Mouse (Mus musculus) kidney, postnatal 4 days (tissue): ENCODE data around the gene Tns3.
A peak's percentile ranks its signal among the peaks of the same experiment; 100 is the strongest.

Experiments
- DNase-seq, 2 experiments: peaks; one replicate each; pipeline ENCODE4 v3.0.0; 2021; ENCODE audit warnings: mixed read lengths in 2 of 2

Tns3 gene

DNA sequence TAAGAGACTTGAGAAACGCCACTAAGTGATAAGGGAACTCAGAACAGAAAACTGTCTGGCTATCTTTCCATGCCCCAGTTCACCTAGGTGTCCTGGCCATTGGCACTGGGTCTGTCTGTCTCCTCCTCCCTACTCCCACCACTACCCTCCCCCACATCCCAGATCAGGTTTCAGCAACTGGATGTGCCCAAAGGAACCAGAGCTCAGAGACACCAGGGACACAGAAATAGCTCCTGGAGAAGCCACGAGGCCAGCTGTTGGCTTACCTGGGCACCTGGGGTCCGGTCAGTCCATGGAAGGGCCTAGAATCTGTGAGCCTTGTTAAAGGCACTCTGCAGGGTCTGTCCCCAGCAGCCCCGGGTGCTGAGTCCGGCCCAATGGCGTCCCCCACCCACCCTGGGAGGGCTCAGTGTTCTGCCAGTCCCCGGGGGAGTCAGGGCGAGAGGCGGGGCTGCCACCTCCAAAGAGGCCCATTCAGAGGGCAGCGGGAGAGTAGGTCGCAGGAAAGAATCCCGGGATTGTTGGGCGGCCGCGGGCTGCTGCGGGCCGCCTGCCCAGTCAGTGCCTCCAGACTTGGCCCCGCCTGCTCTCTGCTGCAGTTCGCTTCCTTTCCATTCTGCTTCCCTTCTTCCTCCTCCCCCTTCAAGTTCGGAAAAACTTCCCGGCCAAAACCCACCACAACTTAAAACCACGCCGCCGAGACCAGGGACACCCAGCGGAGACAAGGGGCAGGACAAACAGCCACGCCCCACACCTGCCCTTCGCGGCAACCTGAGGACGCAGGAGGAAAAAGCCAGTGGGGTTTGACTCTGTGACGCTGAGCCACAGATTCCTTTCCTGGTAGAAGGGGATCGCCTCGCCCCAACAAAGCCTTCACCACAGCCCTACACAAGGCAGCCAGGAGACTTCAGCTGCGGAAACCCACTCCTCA lies 195.9 kb downstream of the Tns3 start:
- peak; percentile 80 to 88 for DNase-seq

DNA sequence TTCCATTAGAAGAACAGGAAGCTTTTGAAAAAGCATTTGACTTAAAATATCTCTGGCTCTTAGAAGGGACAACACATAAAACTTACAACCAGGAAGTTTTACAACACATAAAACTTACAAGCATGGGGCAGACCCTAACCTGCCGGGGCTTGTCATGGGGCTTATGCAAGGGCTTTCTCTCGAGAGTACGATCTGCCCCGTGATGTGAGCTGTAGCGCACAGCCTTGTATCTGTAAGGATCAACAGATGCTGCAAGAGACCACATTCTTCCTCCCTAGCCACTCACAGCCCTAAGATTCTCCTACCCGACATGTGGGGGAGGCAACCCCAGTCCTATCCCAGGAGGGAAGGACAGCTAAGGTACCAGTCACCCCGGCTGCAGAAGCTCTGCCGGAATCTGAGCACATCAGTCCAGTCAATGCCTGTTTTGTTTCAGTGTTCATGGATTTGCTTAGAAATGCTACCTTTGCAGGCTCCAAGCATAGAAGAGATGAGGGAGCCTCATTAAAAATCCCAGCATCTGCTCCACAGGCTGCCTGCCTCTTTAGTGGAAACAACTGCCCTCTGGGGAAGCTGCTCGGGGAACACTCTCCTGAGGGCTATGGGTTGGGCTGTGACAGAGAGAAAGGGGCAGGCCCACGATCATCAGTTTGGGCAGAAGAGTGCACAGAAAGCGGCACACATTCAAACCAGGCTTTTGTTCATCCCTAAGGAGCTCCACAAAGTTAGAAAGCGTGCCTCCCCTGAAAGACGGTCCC lies 196.8 kb downstream of the Tns3 start:
- peak; percentile 37 to 58 for DNase-seq

DNA sequence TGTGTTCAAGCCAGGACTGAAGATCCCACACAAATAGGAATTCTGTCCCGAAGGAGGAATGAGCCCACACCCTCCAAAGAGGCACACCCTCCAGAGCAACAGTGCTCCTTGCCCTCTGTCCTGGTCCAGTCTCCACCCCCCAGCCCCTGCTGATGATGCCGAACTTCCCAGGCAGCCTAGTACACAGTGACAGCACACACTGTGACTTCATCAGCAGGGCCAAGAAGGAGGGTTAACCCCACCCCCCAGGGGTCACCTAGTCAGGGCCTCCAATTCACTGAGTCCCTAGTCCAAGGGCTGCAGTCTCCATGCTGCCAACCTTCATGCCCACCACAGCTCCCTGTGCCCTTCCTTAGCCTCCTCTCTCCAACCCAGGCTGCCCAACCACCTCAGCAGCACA lies 200.5 kb downstream of the Tns3 start:
- DNase-seq, result no peak

DNA sequence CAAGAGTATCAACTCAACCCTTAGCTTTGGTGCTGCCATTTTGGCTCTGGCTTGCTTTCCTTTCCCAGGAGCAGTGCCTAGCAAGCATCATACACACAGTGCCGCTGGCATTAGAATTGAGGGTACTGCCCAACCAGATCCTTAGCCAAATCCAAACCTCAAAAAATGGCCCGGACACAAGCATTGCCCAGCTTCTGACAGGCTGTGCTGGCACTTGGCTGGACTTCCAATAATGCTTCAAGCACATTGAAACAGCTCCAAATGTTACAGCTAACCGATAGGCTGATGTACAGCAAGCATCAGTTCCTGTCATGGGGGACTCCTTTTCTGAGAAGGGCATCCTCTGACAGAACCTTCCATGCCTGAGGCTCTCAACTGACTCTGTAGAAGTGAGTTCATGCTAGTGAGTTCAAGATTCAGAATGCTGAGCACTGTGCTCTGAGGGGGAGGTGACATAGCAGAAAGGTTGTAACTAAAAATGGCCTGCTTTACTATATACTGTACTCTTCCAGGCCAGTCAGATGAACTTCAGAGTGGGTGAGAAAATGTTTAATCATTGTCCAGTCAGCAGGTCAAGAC lies 201.4 kb downstream of the Tns3 start:
- DNase-seq, result no peak

DNA sequence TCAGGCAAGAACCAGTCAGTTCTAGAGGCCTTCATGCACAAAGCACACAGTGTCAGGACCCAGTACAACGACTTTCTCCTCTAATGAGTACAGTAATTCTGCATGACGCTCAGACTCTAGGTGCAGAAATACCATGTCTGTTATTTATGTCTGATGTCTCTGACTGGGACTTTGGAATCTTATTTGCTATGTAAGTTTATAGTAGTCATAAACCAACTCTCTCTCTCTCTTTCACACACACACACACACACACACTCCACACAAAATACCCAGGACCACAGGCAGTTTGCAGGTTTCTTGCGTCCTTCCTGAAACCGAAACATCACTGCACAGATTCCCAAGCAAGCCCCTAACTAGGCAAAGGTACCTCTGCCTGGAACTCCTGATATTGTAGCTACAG lies 203.5 kb downstream of the Tns3 start:
- DNase-seq, result no peak

DNA sequence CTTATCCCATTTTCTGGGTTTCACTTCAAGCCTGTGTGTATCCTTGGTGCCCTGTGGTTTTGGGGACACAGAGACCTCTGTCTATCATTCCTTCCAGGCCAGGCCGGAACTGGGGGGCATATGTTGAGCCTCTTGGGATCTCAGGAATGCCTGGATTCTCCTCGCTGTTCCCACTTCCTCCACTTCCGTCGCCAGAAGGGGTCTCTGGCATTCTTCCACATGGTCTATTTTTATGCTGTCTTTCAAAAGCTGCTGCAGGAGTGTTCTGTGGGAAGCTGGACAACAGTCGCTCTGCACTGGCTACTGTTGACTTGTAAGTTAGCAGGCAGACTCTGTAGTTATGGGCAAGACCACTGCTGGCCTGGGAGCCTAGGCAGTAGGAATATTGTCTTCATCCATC lies 206.4 kb downstream of the Tns3 start:
- peak; percentile 63 to 71 for DNase-seq

DNA sequence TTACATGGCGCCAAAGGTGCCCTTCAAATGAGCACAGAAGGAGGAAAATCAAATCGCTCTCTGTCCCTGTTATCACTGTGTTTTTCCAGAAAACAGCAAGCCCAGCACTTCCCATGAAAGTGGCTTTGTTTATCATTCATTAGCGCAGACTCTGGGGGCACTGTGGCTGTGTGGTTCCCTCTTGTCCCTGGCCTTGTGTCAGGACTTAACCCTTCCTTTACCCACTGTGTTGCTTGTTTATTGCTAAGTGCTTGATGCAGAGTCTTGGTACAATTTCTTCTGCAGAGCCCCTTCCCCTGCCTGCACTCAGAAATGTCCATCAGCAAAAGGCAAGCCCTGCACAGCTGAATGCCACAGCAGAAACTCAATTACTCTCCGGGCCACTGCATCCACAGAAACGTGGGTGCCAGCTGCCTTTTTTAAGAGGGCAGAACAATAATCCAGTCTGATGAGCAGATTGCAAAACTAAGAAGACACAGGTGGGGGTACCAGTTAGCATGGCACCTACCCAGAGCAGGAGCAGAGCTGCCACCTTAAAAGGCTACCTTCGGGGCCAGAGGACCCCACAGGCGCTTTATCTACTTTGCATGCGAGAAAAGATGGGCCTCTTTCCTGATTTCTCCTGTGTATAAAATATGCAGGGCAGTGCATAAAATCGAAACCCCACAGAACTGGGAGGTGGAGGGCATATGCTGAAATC lies 207.6 kb downstream of the Tns3 start:
- DNase-seq, result peak in 1 of 2 experiments; percentile 29

DNA sequence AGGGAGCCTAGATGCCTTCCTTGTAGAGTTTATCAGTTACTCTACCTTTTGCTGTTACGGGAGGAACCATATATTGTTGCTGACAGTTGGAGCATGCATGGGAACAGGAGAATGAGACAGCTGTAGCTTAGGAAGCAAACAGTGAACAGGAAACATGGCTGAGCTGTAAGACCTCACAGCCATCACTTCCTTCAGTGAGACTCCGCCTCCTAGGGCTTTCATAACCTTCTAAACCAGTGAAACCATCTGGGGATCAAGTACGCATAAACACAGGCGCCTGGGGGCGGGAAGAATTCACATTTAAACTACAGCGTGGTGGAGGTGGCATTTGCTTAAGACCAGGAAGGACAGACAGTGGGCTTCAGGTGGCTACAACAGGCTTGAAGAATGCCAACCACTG lies 208.7 kb downstream of the Tns3 start:
- DNase-seq, result no peak

DNA sequence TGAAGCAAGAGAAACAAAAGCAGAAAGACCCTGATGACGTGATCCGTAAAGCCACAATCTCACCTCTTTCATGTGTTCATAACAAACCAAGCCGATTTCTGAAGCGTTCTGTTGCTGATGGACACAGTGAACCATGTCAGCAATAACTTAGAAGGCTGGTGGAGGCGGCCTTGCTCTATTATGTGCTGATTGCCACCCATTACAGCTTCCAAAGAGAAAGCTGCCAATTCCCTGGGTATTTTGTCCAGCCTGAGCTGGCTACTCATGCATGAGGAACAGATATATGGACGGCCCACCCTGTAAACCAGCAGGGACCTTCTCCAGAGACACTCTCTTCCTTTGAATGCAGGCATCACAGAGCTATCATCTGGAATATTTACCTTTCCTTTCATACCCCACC lies 211.1 kb downstream of the Tns3 start:
- DNase-seq, result peak in 1 of 2 experiments; percentile 32

DNA sequence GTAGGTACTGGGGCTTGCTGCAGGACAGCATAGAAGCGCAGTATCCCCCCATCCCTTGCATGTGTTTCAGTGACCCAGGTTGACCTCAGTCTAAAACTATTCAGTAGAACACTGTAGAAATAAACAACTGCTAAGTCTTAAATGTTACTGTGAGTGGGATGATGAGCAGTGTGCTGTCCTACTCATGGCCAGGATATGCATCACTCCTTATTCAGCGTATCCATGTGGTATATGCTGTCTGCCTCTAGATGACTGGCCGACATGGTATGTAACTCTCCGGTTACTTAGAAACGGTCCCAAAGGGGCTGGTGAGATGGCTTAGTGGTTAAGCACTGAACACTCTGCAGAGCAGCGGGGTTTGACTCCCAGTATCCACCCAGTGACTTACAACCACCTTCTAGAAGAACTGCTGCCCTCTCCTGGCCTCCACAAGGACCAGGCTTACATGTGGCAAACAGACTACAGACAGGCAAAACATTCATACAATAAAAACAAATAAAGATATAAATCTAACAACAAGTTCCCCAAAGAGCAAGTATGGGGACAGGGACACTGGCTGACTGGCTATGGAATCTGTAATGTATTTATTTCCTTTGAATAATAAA lies 212.6 kb downstream of the Tns3 start:
- no peak for DNase-seq

DNA sequence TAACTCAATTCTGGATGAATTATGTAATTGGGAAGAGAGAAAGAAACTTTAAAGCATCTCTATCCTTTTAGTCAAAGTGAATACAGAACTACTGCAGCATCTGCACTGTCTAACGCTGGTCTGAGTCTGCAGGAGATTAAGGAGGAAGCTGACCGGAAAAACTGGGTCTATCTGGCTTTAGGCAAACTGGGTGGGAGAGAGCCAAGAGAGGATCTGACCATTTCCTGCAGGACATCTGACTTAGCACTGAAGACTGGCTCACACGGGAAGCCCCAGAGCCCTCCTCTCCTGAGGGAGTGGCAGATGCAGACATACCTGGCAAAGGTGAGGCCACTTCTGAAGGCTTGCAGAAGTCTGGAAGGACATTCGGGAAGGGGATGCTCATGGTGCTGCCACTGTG lies 213.8 kb downstream of the Tns3 start:
- no peak for DNase-seq

DNA sequence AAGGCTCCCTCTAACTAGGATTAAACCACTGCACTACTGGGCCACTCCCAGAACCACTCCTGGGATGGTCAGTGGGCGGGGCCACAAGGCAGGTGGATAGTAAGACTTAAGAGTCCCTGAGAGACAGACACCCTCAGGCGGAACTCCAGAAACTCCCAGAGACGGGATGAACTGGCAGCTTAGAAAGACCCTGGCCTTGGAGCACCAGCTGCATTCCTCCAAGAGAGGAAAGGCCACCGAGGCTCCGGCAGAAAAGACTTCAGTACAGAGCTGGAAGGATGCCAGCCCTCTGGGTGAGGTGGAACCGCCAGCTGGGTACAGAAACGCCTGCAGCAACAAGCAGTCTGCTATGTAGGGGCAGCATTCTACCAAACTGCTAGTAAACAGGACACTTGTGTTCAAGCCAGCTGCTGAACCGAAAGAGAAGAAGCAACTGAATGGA lies 218.4 kb downstream of the Tns3 start:
- DNase-seq, result peak; percentile 73 to 81

DNA sequence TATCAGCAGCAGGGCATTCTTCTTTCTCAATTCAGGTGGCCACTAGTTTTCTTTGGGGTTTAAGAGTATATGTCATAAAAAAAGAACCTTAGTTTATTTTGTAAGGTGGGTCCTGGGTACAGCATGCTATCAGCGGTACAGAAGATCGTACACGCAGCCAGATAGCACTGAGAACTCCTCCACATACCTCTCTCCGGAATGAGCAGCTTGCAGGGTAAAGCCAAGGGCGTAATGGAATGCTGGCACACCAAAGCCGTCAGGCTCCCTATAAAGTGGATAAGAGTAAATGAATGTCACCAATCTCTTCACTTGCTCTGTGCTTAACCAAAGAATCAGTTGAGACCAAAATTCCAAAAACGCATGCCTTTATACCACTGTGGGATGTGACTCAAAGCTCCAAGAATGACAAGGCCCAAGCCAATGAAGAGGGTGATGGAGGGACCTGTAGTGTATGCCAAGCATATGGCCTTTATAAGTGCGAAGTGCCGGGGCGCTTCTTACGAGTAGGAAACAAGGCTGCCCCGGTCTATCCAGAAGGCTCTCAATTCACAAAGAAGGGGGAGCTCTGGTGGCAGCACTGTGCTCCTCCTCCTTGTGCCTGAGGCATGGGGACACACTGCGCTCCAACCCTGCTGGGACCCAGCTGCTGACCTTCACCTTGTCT lies 219.4 kb downstream of the Tns3 start:
- DNase-seq, result no peak

DNA sequence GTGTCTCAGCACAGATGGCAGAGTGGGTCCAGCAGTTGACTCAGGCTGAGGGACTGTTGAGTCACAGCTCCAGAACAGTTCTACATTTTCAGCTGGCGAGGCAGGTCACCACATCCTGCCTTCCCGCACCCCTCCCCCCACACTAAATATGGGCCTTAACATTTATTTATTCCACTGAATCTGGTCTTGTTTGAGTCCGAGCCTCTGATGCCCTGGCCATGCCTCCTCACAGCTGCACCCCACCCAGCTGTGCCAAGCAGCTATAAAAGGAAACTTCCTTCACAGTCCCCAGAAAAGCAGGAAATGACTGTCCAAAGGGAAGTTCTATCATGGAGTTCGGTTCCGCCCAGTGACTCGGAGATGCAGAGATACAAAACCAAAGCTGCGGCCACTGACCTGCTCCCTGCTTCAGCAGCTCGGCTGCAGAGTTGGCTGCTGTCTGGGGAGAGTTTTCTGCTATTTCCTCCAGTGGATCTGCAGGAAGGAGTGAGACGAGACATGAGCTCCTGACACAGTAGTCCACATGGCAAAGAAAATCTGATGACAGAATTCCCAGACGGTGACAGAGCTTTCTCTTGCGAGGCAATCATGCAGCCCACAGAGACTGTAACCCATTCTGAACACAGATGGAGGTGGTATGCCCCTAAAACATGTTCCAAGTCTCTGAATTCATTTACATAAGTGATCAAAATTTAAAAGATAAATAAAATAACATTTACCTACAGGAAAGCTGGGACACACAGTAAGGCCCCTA lies 220.6 kb downstream of the Tns3 start:
- DNase-seq, result peak; percentile 36 to 51

DNA sequence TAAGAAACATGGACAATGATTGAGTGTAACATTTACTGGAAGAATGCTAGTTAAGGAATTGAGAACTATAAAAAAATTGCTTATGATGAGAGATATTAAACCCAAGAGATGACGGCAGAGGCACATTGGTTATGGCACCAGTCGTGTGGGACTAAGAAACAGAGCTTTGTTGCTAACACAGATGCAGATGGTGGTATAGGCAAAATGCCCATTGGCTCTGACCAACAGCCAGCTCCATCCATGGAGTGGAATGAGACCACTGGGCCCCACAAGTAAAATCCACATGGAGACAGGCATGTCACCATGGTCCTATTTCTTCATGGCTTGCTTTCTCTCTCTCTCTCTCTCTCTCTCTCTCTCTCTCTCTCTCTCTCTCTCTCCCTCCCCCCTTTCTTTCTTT lies 223.6 kb downstream of the Tns3 start:
- DNase-seq, result no peak

DNA sequence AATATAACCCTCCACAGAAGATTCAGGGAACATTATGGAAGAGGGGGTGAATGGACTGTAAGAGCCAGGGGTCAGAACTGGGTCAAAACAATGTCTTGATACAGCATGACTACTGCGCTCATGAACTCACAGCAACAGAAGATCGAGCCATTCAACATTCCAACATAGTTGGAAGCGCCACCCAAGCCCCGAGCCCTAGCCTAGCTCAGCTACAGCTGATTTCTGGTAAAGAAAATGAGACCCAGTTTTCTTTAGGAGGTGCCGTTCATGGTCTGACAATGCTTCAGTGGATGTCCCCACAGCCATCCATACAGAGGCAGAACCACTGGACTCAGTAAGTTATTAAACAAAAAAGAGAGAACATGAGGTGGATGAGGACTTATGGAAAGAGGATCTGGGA lies 224.1 kb downstream of the Tns3 start:
- no peak for DNase-seq

DNA sequence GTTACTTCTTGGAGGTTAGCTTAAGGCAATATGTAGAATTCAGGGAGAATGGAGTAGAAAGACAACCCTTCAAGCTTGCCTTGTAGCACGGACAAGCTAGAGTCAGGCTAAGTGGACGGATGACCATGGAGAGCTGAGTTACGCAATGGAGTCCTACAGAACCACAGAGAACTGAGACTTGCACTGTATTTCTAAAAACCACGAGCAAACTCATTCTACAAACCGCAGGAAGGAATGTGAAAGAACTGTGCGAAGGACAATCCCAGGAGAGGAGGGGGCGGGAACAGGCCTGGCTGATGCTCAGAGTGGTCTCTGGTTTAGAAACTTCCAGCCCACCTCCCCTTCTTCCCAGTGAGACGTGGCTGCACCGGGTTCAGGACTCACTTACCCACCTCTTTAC lies 225.3 kb downstream of the Tns3 start:
- DNase-seq, result no peak

DNA sequence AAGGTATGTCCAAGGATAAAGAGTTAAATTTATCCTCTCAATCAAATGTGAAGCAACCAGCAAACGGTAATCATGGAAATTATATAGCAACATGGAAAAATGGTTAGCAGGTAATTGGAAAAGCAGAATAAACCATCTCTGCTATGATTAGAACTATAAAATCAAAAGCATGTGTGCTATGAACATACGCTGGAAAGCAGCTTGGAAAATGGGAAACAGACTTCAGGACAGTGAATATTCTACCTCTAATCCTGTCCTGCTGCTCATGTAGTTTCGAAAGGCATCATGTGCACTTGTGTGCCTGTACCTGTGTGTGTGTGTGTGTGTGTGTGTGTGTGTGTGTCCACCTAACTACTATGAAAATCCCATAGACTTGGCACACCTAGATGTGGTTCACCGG lies 226.1 kb downstream of the Tns3 start:
- DNase-seq, result no peak

DNA sequence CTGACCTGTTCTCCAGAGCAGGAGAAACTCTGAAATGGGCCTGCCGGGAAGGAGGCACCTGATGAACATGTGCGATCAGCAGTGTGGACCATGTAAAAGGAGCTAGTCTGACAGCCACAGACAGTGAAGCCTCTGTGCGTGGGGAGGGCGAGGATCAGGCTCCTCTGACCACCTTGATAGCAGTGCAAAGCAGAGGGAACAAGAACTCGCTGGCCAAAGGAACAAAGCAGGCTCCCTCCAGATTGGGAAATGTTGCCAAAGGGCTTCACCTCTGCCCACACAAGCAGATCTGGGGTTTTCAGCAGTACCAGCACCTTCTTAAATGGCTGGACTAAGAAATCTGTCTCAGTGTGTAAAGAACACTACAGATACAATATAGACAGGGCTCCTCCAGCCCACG lies 229.2 kb downstream of the Tns3 start:
- no peak for DNase-seq

DNA sequence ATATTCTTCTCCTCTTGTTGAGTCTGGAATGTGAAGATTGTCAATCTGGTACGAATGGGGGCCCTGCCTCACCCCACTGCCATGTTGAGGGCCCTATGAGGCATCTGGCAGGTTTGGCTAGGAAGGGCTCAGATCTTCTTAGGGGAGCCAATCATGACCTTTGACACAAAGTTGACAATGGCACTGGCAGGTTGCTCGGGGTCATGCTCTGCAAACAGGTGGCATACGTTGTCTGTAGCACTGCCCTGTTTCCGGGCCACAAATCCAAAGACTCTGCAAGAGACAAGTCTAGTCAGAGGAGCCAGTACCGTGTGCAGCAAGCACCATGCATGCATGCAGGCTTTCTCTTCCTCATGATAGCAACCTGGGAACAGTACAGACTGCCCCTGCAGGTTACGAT lies 230.0 kb downstream of the Tns3 start:
- no peak for DNase-seq

DNA sequence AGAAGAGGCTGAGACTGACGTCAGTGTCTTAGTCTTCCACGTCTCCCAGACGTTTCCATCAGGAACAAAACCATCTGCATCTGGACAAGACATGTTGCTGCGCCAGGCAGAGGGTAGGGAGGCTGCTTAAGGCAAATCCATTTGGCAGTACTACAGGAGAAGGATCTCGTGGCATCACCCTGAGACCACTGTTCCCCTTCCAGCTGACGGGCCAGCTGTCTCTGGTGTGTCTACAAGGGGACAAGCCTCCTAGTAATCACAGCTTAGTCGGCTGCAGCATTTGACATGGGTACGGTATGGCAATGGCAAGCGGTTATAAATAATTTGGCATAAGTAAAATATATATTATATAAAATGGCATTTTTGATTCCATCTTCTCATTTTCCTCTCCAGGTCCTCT lies 230.9 kb downstream of the Tns3 start:
- DNase-seq, result no peak
